Comparison of ENCODE assay signal across 27 mouse cellular contexts in genomic region chr16:78449231-78449630, GRCm38 (mm10).
"Had no signal": no experiment of that assay in that cellular context is flagged by ENCODE, and none has a peak within 500 bp of the region (broad histone marks: within the 10 kb centered on the region; RNA-seq: fewer than 3 reads in every experiment).

No protein-coding gene starts in this region.

- H3K4me3 ChIP-seq: heart, embryonic 10.5 days; heart, embryonic 12.5 days; hindbrain, embryonic 10.5 days; hindbrain, embryonic 13.5 days; hindbrain, embryonic 15.5 days; kidney, embryonic 15.5 days; layer of hippocampus, adult 2 months; left cerebral cortex, adult 2 months; limb, embryonic 10.5 days; limb, embryonic 12.5 days; liver, embryonic 13.5 days; liver, embryonic 15.5 days had no signal

- H3K27ac ChIP-seq: heart, embryonic 10.5 days; hindbrain, embryonic 10.5 days; hindbrain, embryonic 13.5 days; hindbrain, embryonic 15.5 days; hindbrain, postnatal 0 days; kidney, embryonic 15.5 days; kidney, postnatal 0 days; layer of hippocampus, adult 2 months; left cerebral cortex, adult 2 months; limb, embryonic 10.5 days; limb, embryonic 12.5 days; liver, embryonic 13.5 days; liver, embryonic 15.5 days had no signal

- H3K9ac ChIP-seq: heart, embryonic 12.5 days; hindbrain, embryonic 13.5 days; hindbrain, embryonic 15.5 days; kidney, embryonic 15.5 days; limb, embryonic 12.5 days; liver, embryonic 13.5 days; liver, embryonic 15.5 days had no signal

- DNase-seq: gastrocnemius, postnatal 14 days; gastrocnemius, postnatal 36 days; heart, adult 18-20 months; heart, postnatal 10 days; heart, postnatal 4 days; kidney, adult 11 months; kidney, adult 2 months; kidney, adult 9 months; kidney, postnatal 14 days; kidney, postnatal 36 days; liver; liver, embryonic 13.5 days had no signal

- H3K36me3 ChIP-seq: heart, embryonic 10.5 days; heart, embryonic 12.5 days; hindbrain, embryonic 10.5 days; hindbrain, embryonic 13.5 days; hindbrain, embryonic 15.5 days; kidney, embryonic 15.5 days; limb, embryonic 10.5 days; limb, embryonic 12.5 days; liver, embryonic 13.5 days; liver, embryonic 15.5 days had no signal

- H3K27me3 ChIP-seq: heart, embryonic 12.5 days; hindbrain, embryonic 13.5 days; hindbrain, embryonic 15.5 days; kidney, embryonic 15.5 days; liver, embryonic 13.5 days; liver, embryonic 15.5 days had no signal

- H3K4me2 ChIP-seq: heart, embryonic 12.5 days; hindbrain, embryonic 13.5 days; hindbrain, embryonic 15.5 days; kidney, embryonic 15.5 days; limb, embryonic 12.5 days; liver, embryonic 11.5 days; liver, embryonic 13.5 days; liver, embryonic 15.5 days had no signal

- H3K4me1 ChIP-seq: heart, embryonic 10.5 days; heart, embryonic 12.5 days; hindbrain, embryonic 10.5 days; hindbrain, embryonic 13.5 days; hindbrain, embryonic 15.5 days; kidney, embryonic 15.5 days; limb, embryonic 10.5 days; limb, embryonic 12.5 days; liver, embryonic 13.5 days; liver, embryonic 15.5 days had no signal

- ATAC-seq: hindbrain, postnatal 0 days; intestine, embryonic 16.5 days had no signal

- H3K9me3 ChIP-seq: heart, embryonic 10.5 days; hindbrain, embryonic 15.5 days; limb, embryonic 10.5 days; liver, embryonic 15.5 days had no signal
